Mouse (Mus musculus) CH12.LX (cell line): ENCODE measurements around the gene Hacl1. TPM values are rescaled to one million over a fixed set of nuclear protein-coding genes. Genes with fewer than 3 reads are reported as not detected.

Experiments used
- DNase-seq: peaks from one replicate; pipeline ENCODE4 v3.0.0-alpha.2; 2013; ENCODE audit errors: extremely low read depth
- H3K27ac ChIP-seq: 2 replicates; pipeline ENCODE4 v1.5.1; 2012; ENCODE audit warnings: low read depth, mild to moderate bottlenecking, control low read depth, moderate library complexity; ENCODE audit not compliant: insufficient read depth
- H3K27me3 ChIP-seq: replicated peaks from 2 replicates; pipeline ENCODE3; 2012; ENCODE audit warnings: inconsistent platforms
- H3K36me3 ChIP-seq, 2 experiments: replicated peaks in 1 of 2; 2 replicates each; pipeline versions ENCODE3 to v1.6.1; 2012; ENCODE audit warnings: inconsistent platforms in 1 of 2, low read length in 1 of 2, mild to moderate bottlenecking in 1 of 2, mixed read lengths in 1 of 2, moderate library complexity in 1 of 2; ENCODE audit not compliant: control insufficient read depth in 1 of 2, insufficient read depth in 1 of 2
- H3K4me1 ChIP-seq, 2 experiments: 2 replicates each; pipeline ENCODE4 v1.6.1; 2012; ENCODE audit warnings: inconsistent platforms in 1 of 2, moderate library complexity in 1 of 2; ENCODE audit not compliant: insufficient read depth in 2 of 2, control insufficient read depth in 1 of 2
- H3K4me2 ChIP-seq: 2 replicates; pipeline ENCODE4 v1.6.1; 2012; ENCODE audit warnings: low read depth, mild to moderate bottlenecking, control low read depth; ENCODE audit not compliant: poor library complexity, insufficient read depth, severe bottlenecking
- H3K4me3 ChIP-seq, 3 experiments: fragments of 150-350 bp in 1 of 3; sonication (generic) in 1 of 3; replicated peaks in 1 of 3; 2 replicates each; pipeline versions ENCODE3 to v1.5.1; 2011 to 2012; ENCODE audit warnings: low read depth in 2 of 3, low read length in 2 of 3, mild to moderate bottlenecking in 2 of 3, moderate library complexity in 2 of 3, control low read depth in 1 of 3, improper control_type of control experiment in 1 of 3, inconsistent platforms in 1 of 3, mixed read lengths in 1 of 3; ENCODE audit not compliant: poor library complexity in 1 of 3
- H3K79me2 ChIP-seq: replicated peaks from 2 replicates; pipeline ENCODE4 v1.6.1; 2012; ENCODE audit warnings: mild to moderate bottlenecking, moderate library complexity; ENCODE audit not compliant: control insufficient read depth, poor library complexity, insufficient read depth, severe bottlenecking; ENCODE audit errors: extremely low read depth
- H3K9ac ChIP-seq: 2 replicates; pipeline ENCODE4 v1.6.1; 2012; ENCODE audit warnings: low read depth, mild to moderate bottlenecking, control low read depth, moderate library complexity; ENCODE audit not compliant: insufficient read depth
- H3K9me3 ChIP-seq: replicated peaks from 2 replicates; pipeline ENCODE3; 2012; ENCODE audit warnings: low read length, inconsistent platforms, mixed read lengths
- BHLHE40 ChIP-seq: IDR thresholded peaks from 2 replicates; pipeline ENCODE4 v1.6.1; 2011; ENCODE audit warnings: mild to moderate bottlenecking, low read depth, low read length, improper control_type of control experiment
- CHD2 ChIP-seq: IDR thresholded peaks from 2 replicates; pipeline ENCODE4 v1.6.1; 2011; ENCODE audit warnings: low read length, improper control_type of control experiment
- ELF1 ChIP-seq: IDR thresholded peaks from 2 replicates; pipeline ENCODE4 v1.6.1; 2014; ENCODE audit warnings: low read depth, mild to moderate bottlenecking, inconsistent platforms, low read length, improper control_type of control experiment
- EP300 ChIP-seq: IDR thresholded peaks from 2 replicates; pipeline ENCODE4 v1.6.1; 2011; ENCODE audit warnings: low read length, improper control_type of control experiment
- ETS1 ChIP-seq: conservative IDR thresholded peaks from 2 replicates; pipeline ENCODE4 v1.6.1; 2012; ENCODE audit warnings: low read depth, mild to moderate bottlenecking, inconsistent platforms, low read length, improper control_type of control experiment, moderate library complexity
- HCFC1 ChIP-seq: IDR thresholded peaks from 2 replicates; pipeline ENCODE4 v1.6.1; 2012; ENCODE audit warnings: low read depth, mild to moderate bottlenecking, inconsistent platforms, low read length, improper control_type of control experiment
- IRF4 ChIP-seq: IDR thresholded peaks from 2 replicates; pipeline ENCODE4 v1.6.1; 2014; ENCODE audit warnings: low read depth, mild to moderate bottlenecking, inconsistent platforms, low read length, improper control_type of control experiment
- JUN ChIP-seq: IDR thresholded peaks from 2 replicates; pipeline ENCODE4 v1.6.1; 2011; ENCODE audit warnings: low read depth, mild to moderate bottlenecking, low read length, improper control_type of control experiment, moderate library complexity; ENCODE audit not compliant: insufficient read depth
- JUND ChIP-seq: conservative IDR thresholded peaks from 2 replicates; pipeline ENCODE4 v1.6.1; 2011; ENCODE audit warnings: low read depth, low read length, improper control_type of control experiment
- KAT2A ChIP-seq: IDR thresholded peaks from 2 replicates; pipeline ENCODE4 v1.6.1; 2012; ENCODE audit warnings: low read length, improper control_type of control experiment, inconsistent platforms; ENCODE audit not compliant: insufficient replicate concordance
- MAX ChIP-seq: IDR thresholded peaks from 2 replicates; pipeline ENCODE4 v1.6.1; 2011; ENCODE audit warnings: low read length, improper control_type of control experiment
- MAZ ChIP-seq: IDR thresholded peaks from 2 replicates; pipeline ENCODE4 v1.6.1; 2012; ENCODE audit warnings: low read depth, mild to moderate bottlenecking, inconsistent platforms, low read length, improper control_type of control experiment, moderate library complexity
- MEF2A ChIP-seq: IDR thresholded peaks from 2 replicates; pipeline ENCODE4 v1.6.1; 2014; ENCODE audit warnings: low read depth, mild to moderate bottlenecking, inconsistent platforms, low read length, improper control_type of control experiment, borderline replicate concordance
- MXI1 ChIP-seq: IDR thresholded peaks from 2 replicates; pipeline ENCODE4 v1.6.1; 2011; ENCODE audit warnings: mild to moderate bottlenecking, low read depth, low read length, improper control_type of control experiment
- MYC ChIP-seq: IDR thresholded peaks from 2 replicates; pipeline ENCODE4 v1.6.1; 2011; ENCODE audit warnings: low read depth, mild to moderate bottlenecking, improper control_type of control experiment, low read length
- NELFE ChIP-seq: IDR thresholded peaks from 2 replicates; pipeline ENCODE4 v1.6.1; 2011; ENCODE audit warnings: low read depth, low read length, improper control_type of control experiment
- NRF1 ChIP-seq: IDR thresholded peaks from 2 replicates; pipeline ENCODE4 v1.6.1; 2014; ENCODE audit warnings: low read depth, mild to moderate bottlenecking, inconsistent platforms, low read length, improper control_type of control experiment, moderate library complexity
- POLR2A ChIP-seq: IDR thresholded peaks from 2 replicates; pipeline ENCODE4 v1.6.1; 2011; ENCODE audit warnings: low read depth, mild to moderate bottlenecking, improper control_type of control experiment, low read length
- POLR2AphosphoS2 ChIP-seq: IDR thresholded peaks from 2 replicates; pipeline ENCODE4 v1.6.1; 2011; ENCODE audit warnings: low read depth, low read length, improper control_type of control experiment
- RAD21 ChIP-seq: IDR thresholded peaks from 2 replicates; pipeline ENCODE4 v1.6.1; 2011; ENCODE audit warnings: low read depth, mild to moderate bottlenecking, low read length, improper control_type of control experiment, moderate library complexity
- RCOR1 ChIP-seq: conservative IDR thresholded peaks from 2 replicates; pipeline ENCODE4 v1.6.1; 2012; ENCODE audit warnings: low read depth, mild to moderate bottlenecking, inconsistent platforms, low read length, improper control_type of control experiment
- SIN3A ChIP-seq: IDR thresholded peaks from 2 replicates; pipeline ENCODE4 v1.6.1; 2012; ENCODE audit warnings: low read length, improper control_type of control experiment, inconsistent platforms
- TCF12 ChIP-seq: IDR thresholded peaks from 2 replicates; pipeline ENCODE4 v1.6.1; 2014; ENCODE audit warnings: low read depth, mild to moderate bottlenecking, inconsistent platforms, low read length, improper control_type of control experiment
- USF1 ChIP-seq: IDR thresholded peaks from 2 replicates; pipeline ENCODE4 v1.6.1; 2014; ENCODE audit warnings: low read depth, mild to moderate bottlenecking, inconsistent platforms, low read length, improper control_type of control experiment
- USF2 ChIP-seq: conservative IDR thresholded peaks from 2 replicates; pipeline ENCODE4 v1.6.1; 2011; ENCODE audit warnings: low read depth, low read length, improper control_type of control experiment
- ZC3H11A ChIP-seq: IDR thresholded peaks from 2 replicates; pipeline ENCODE4 v1.6.1; 2012; ENCODE audit warnings: low read depth, mild to moderate bottlenecking, inconsistent platforms, low read length, improper control_type of control experiment
- ZKSCAN1 ChIP-seq: IDR thresholded peaks from 2 replicates; pipeline ENCODE4 v1.6.1; 2012; ENCODE audit warnings: low read depth, inconsistent platforms, low read length, improper control_type of control experiment, borderline replicate concordance
- ZNF384 ChIP-seq: IDR thresholded peaks from 2 replicates; pipeline ENCODE4 v1.6.1; 2012; ENCODE audit warnings: low read depth, low read length, improper control_type of control experiment, inconsistent platforms
- dilution Hi-C: fragments of 300-500 bp; cut with MboI; formaldehyde crosslinking; loops from 2 replicates; pipeline ENCODE4 v1.14.3; 2020; ENCODE audit warnings: low sequenced_read_pairs; ENCODE audit not compliant: extremely low pct_unique_long_range_greater_than_20kb, extremely low pct_ligation_motif_present
- in situ Hi-C: fragments of 300-500 bp; cut with MboI; formaldehyde crosslinking; loops from 3 replicates; pipeline ENCODE4 v1.14.3; 2019; ENCODE audit warnings: low sequenced_read_pairs, low pct_ligation_motif_present, low pct_unique_long_range_greater_than_20kb, mixed read lengths
- polyA plus RNA-seq: library from polyadenylated mRNA; unstranded; fragments of >175 nt; gene quantifications from 2 replicates; pipeline ENCODE4 v1.2.1, GENCODE M21; 2012; ENCODE audit warnings: low read depth; ENCODE audit not compliant: insufficient read length
- total RNA-seq, 2 experiments: library from RNA; depleted of rRNA; stranded (reverse); fragments of 300-350 nt in 1 of 2; fragments of >200 nt in 1 of 2; gene quantifications; 2 replicates each; pipeline ENCODE4 v1.2.3; 2012 to 2014

Hacl1 gene
- total and polyA plus RNA-seq, 3 experiments = 13.6 to 22.6 (median 20.2) TPM

GRCm38 (mm10) chr14:31660312-31661093 lies 19.4 kb upstream of the Hacl1 start:
- Histone ChIP-seq H3K79me2 (no peaks in the 10 kb centered on the region; the same call in 1 of the 2 replicates), H3K4me2 (peak overlapping the region; percentile 48), H3K9ac (peak overlapping the region; percentile 17; the same call in 1 of the 2 replicates), H3K27ac (peak overlapping the region; percentile 53; the same call in 1 of the 2 replicates), H3K4me1 (peaks cover 37 to 97% of the 10 kb centered on the region in 2 experiments), H3K27me3 (no peaks in the 10 kb centered on the region), H3K36me3 (peaks cover 0 to 11% of the 10 kb centered on the region in 2 experiments), H3K4me3 (no peak overlapping the region), H3K9me3 (no peaks in the 10 kb centered on the region)
- peak; percentile 48 for DNase-seq
- no peak for TF ChIP-seq MXI1
- no peak for TF ChIP-seq SIN3A
- TF ChIP-seq POLR2A = peak; percentile 29; the same call in 1 of the 2 replicates
- TF ChIP-seq MAZ = 0 out of 2 replicates have a peak, but pooled peaks have one; percentile 14
- in situ Hi-C loops (no loop called here), dilution Hi-C loops (no loop called here)

GRCm38 (mm10) chr14:31659501-31660181 lies 18.6 kb upstream of the Hacl1 start:
- H3K4me2 ChIP-seq = peak overlapping the region; percentile 48
- peak; percentile 77 for DNase-seq
- in situ Hi-C loops (loop anchor here (10.0 kb wide), 2 partner anchors 285 to 425 kb away; partner anchors contain the start of genes Dph3 and Oxnad1), dilution Hi-C loops (no loop called here)
- peak; percentile 83 for TF ChIP-seq ETS1
- peak; percentile 17; the same call in 1 of the 2 replicates for TF ChIP-seq ELF1
- TF ChIP-seq ZKSCAN1 = no peak
- TF ChIP-seq SIN3A = no peak
- TF ChIP-seq NRF1 = no peak
- no peak for TF ChIP-seq CHD2
- peak; percentile 82 for TF ChIP-seq JUND
- TF ChIP-seq NELFE = no peak
- no peak for TF ChIP-seq MAX
- TF ChIP-seq POLR2A = no peak
- TF ChIP-seq ZC3H11A = no peak
- TF ChIP-seq TCF12 = no peak
- TF ChIP-seq BHLHE40 = peak; percentile 81
- no peak for TF ChIP-seq POLR2AphosphoS2
- no peak for TF ChIP-seq USF1
- TF ChIP-seq ZNF384 = no peak
- peak; percentile 98 for TF ChIP-seq MEF2A
- TF ChIP-seq HCFC1 = no peak
- TF ChIP-seq RAD21 = no peak
- TF ChIP-seq IRF4 = peak; percentile 5; the same call in 1 of the 2 replicates
- no peak for TF ChIP-seq KAT2A
- TF ChIP-seq RCOR1 = no peak
- TF ChIP-seq JUN = peak; percentile 85
- no peak for TF ChIP-seq MYC
- no peak for TF ChIP-seq MXI1
- peak; percentile 65 for TF ChIP-seq EP300
- no peak for TF ChIP-seq USF2
- peak overlapping the region; percentile 5; the same call in 1 of the 2 replicates for H3K9ac ChIP-seq
- H3K4me1 ChIP-seq = peaks cover 34 to 96% of the 10 kb centered on the region in 2 experiments
- no peak overlapping the region for H3K4me3 ChIP-seq
- H3K9me3 ChIP-seq = no peaks in the 10 kb centered on the region
- peak overlapping the region; percentile 33 for H3K27ac ChIP-seq
- H3K79me2 ChIP-seq = no peaks in the 10 kb centered on the region; the same call in 1 of the 2 replicates
- peaks cover 0 to 11% of the 10 kb centered on the region in 2 experiments for H3K36me3 ChIP-seq
- H3K27me3 ChIP-seq = no peaks in the 10 kb centered on the region
